Mouse (Mus musculus) lung, postnatal 4 days (tissue): ENCODE measurements around the gene Tssk1.

Source experiments
- DNase-seq, 2 experiments: peaks; one replicate each; pipeline ENCODE4 v3.0.0; 2021

The Tssk1 gene

DNA sequence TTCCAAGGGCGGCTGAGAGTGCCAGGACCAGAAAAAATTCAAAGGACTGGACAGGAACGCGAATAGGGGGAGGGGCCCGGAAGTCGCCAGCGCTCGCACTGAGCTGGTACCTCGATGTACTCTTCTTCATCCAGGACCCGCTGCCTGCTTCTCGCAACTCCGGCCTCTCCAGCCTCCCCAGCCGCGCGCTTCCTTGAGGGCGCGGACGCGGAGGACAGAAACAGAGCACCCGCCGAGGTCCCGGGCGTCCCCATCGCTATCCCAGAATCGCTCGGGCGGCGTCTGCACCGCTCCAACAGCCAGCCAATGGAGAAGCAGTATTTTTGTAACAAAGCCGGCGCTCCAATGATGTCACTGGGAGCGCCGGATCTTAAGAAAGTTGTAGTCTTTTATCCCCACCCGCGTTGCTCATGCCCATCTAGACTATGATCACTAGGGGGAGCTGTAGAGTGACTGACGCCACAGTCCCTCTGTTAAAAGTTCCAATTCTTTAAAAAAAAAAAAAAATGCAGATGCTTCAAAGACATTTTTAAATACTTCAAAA, 17.1 kb downstream of the Tssk1 start, which contains the start of gene Ess2:
TSS of gene Ess2 (minus strand) at position 297 of the 544 bp plus-strand sequence.
- DNase-seq, result peak; percentile 92 to 93

DNA sequence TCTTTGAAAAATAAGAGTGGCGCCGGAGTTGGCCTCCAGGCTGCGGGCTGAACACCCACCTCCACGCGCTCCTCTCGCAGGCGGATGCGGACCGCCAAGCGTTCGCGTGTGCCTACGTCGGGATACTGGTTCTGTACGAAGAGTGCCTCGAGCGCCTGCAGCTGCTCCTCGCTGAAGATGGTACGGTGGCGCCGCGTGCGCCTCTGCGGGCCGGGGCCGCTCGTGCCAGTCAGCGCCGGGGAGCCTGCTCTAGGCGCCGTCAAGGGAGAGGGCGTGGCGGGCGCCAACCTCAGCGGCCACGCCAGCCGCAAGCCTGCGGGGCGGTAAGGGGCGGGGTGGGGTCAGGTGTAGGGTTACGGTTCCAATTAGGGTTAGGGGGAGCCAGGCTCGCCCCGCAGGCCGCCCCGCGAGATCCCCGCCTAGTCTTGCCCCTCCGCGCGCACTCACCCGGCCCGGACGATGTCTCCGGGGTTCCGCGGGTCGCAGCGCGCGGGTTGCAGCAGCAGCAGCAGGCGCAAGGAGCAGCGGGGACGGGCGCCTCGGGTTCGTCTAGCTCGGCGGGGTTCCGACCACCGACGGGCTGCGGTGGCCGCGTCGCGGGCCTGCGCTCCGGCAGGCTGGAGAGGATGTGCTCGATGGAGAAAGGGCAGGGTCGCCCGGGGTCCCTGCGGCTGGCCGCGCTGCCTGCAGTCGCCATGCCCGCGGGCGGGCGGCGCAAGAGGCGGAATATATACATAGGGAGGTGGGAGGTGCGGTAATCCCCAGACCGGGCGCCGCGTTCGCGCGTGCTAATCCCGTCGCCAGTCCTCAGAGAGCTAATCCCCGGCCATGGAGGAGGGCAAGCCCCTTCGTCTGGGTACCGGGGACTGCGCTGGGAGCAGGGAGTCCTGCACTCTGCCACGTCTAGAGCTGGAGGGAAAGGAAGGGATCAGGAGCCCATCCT, 20.6 kb downstream of the Tssk1 start, which contains the start of gene Gsc2:
TSS of gene Gsc2 (minus strand) at position 753 of the 943 bp plus-strand sequence.
- DNase-seq, result peak in 1 of 2 experiments; percentile 47

DNA sequence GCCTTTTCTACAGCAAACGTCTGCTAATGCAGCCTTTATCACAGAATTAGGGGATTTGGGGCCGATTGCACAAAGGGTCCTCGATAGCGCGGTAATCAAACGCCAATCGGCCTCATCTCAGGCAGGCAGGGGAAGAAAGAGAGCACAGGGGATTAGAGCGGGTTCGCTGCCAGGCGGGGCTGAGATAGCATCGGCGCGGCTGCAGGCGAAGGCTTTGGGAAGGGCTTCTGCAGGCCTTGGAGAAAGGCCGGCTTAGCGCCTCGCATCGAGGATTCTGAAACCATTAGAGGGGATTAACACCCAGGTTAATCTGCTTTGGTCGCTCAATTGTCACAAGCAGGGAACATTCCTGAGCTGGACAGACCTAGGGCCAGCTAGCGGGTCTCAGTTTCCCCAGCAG, 26.6 kb downstream of the Tssk1 start:
- no peak for DNase-seq

DNA sequence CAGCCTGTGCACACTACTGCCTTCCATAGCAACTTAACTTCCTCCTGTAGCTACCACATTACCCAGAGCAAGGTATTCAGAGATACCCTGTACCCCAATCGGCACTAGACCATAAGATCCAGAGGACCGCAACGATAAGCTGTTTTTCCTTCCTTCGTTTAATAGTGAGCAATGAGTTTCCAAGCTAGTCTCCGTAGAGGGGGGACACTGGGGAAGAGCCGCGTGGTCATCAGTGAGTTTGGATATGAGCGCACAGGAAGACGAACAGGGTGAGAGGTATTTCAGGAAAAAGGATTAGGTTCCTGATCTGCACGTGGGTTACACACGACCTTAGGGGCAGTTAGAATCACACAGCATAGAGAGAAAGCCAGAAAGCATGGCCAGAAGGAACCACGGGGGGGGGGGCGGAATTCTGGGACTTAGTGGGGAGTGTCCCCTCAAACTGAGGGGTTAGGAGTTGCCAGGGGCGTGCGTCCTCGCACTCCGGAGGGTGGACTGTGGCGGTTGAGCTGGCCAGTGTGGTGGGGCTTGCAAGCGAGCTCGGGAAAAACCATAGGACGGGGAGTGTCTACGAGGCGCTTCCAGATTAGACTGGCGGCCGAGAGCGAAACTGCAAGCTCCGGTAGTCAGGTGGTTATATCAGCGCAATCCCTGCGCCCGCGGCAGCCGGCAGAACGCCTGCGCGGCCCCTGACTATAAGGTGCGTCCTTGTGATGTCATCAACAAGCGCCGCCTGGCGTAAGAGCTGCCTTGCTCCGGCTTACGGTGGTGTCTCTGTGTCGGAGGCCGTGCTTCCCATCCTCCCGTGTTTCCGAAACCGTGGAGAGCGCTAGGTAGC, 27.5 kb downstream of the Tssk1 start:
- DNase-seq, result peak; percentile 96 to 97

DNA sequence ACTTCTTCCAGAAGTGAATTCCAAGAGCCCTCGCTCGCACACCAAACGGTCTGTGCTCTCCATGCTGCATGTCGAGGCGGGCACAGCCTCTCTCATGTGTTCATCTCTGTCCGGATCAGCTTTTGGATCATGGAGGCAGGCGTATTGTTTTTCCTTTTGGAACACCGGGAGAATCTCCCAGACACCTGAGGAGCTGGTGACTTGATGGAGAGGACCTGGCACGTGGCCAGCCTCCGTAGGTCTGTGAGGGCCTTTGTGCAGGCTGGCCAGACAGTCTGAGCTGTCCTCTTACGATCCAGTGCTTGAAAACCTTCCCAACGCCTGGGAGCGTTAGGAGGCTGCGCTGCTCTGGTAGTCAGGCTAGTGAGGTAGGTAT, 28.1 kb downstream of the Tssk1 start:
- DNase-seq, result no peak

DNA sequence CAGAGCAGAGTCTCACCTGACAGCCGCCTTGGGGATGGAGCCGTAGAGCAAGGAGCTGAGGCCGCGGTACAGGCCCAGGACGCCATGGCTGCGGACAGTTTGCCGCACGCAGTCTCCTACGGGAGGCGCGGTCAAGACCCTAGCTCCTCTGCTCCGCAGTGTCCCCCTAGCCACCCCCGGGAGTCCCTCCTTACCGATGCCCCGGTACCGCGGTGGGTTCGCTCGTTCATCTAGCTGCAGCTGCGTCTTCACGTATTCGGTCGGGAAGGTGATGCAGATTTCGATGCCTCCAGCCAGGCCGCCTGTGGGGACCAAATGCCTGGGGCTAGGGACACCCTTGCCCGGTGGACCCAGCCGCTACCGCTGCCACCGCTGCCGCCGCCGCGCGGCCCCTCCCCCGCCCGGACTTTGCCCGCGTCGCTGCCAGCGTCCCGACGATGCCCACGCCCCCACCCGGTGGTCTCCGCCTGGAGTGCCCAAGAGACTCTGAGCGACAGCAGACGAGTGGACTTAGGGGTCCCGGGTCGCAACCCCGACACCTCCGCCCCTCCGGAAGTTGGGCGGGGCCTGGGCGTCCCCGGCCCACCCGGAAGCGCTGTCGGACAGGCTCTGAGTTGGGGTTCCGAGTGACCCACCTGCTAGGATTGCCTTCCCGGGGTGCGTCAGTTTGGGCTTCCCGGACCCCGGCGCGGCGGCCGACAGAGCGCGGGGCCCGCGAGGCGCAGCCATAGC, 33.5 kb downstream of the Tssk1 start:
- peak in 1 of 2 experiments; percentile 60 for DNase-seq

DNA sequence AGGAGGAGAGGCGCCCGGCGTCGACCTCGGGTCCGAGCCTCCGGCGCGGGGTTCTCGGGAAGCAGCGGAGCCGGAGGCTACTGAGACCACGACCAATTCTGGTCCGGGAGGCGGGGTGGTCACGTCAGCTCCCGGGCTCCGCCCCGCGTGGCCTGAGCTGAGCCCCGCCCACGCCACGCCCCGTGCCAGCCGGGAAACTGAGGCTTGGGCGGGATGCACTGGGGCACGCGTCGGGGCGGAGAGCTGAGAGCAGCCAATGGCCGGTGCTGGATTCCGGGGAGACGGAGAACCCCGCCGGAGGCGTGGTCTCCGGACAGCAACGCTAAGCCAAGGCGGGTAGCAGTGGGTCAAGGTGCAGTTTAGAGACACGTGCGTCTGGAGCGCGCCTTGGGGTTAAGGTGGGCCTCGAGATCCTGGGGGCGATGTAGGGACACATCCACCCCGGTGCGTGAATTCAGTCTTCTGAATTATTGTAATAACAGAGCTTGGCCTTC, 34.1 kb downstream of the Tssk1 start, which contains the start of gene Slc25a1:
TSS of gene Slc25a1 (minus strand) at position 133 of the 494 bp plus-strand sequence.
- DNase-seq, result peak; percentile 83 to 87

DNA sequence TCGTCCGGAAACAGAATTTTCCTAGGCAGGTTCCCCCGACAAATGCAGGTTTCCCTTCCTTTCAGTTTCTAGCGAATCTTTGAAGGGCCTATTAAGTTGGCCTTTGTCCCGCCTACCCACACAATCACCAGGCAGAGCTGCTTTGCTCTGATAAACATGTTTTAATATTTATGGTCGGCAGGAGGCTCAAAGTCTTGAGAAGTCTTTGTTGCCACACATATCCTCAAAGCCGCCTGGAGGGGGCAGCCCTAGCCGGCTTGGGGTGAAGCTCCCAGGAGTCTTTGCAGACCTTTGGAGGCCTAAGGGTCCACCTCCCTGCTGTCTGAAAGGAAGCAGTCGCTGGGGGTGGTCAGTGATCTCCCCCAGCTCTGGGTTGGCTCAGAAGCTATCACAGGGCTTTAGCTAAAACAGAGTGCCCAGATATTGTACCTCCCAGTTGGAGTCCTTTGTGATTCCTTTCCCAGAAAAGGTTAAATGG, 34.6 kb downstream of the Tssk1 start:
- peak; percentile 90 to 93 for DNase-seq

DNA sequence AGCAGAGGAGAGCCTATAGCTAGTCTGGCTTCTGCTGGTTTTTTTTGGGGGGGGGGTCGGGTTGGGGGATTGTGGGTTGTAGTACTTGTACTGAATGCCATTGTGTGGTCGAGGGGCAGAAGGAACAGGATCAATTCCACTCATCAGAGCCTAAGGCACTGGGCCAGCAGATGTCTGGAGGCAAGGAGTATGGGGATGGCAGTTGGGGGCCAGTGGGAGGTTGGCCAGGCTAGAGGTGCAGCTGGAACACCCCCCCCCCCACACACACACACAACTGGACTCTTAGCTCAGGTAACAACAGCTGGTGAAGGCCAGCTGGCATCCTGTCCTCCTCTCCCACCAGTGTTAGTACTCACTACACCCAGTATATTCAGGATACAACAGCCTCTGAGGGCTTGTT, 35.2 kb downstream of the Tssk1 start:
- no peak for DNase-seq

DNA sequence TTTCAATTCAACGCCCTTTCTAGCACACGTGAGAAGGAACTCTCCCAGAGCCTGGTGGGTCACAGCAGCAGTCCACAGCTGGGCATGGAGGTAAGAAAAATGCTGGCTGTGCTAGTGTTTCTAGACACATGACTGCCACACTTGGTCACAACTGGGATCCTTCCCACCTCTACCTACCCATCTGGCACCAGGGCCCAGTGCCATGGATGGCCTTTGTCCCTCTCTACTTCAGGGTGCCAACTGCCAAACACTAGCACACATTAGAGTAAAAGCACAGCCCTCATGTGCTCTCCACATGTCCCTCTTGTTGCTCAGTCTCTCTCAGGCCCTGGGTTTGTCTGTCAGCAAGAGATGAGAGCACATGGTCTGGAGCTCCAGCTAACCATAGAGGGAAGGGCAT, 35.6 kb downstream of the Tssk1 start:
- no peak for DNase-seq

DNA sequence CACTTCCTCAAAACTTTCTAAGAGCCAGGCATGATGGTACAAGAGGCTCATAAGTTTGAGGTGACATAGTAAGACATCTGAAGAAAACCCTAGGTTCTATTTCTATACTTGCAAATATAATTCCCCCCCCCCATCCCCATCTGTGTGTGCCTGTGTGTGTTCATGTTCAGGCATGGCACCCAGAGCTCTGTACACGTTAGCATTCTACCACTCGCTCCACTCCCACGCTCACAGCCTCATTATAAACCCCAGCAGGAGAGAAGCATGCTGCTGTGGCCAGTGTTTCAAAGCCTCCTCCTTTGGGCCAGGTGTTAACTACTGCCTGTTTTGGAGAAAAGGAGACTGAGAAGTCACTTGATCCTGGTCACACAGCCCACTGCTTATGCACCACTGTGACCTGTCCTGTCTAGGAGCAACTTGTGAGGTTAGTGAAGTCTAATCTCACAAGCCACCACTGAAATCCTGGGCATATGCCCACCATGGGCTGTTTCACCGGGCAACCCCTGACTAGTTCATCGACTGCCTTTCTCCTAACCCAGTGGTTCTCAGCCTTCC, 38.0 kb downstream of the Tssk1 start:
- no peak for DNase-seq

DNA sequence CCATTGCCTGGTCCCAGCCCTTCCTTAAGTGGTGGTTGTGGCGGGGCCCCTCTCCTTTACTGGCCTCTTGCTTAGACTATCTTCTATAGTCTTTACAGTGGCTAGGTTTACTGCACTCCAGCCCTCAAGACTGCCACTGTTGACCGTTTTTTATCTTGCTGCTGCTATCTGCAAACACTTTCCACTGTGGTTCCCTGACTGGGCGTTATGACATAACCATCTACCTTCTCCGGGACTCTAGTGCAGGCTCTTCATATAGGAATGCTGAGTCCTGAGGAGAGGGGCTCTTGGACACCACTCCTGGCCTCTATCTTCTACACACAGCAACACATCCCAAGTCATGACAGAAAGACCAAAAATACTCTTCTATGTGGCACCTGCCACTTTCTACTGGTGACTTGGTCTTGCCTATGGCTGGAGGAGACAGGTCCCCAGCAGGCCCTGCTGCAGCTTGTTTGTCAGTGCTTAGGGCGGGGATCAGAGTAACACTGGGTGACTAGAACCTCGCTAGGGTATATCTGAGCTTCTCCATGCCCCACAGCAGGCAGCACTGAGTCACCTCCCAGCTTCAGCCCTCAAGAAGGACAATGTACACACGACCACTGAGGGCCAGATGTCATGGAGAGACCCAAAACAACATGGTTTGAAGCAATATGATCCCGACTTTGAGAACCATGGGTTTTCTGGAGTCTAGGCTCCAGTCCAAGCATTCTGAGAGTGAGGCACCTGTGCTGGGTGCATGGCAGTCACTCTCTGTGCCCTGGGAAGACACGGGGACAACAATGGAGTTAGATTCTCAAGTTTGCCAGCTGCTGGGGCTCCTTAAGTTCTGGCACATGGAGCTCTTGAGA, 39.8 kb downstream of the Tssk1 start:
- DNase-seq, result no peak

DNA sequence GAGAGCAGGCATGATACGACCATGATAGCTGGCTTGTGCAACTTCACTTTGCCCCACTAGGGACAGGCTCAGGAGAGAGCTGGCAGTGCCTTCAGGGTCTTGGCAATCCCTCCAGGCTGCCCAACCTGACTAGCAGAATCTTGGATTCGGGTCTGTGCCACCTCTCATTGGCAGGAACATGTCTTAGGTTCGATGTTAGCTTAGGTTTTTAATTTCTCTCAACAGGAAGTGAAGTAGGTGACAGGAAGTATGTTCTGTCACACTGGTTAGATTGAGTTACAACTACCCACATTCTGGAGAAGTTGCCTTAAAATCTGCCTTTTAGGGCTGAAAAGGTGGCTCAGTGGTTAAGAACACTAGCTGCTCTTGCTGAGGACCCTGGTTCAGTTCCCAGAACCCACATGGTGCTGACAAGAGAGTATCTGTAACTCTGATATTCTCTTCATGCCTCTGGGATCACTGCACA, 40.5 kb downstream of the Tssk1 start:
- no peak for DNase-seq

DNA sequence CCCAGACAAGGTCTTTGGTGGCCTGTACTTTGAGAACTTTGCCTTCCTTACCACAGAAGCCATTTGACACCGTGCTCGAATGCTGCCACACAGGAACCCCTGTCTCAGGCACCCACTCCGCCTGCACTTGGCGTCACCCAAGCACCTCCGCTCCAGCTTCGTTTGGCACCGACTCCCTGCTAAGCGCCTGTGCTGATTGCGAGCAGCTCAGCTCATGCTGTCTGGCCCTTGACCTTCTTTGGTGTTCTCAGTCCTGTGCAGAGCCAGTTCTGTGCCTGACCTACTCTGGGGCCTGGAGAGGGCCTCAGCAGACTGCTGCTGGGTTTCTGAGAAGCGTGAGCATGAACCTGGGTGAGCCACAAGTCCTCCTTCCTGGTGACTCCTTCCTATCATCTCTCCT, 42.8 kb downstream of the Tssk1 start:
- peak; percentile 43 to 74 for DNase-seq

DNA sequence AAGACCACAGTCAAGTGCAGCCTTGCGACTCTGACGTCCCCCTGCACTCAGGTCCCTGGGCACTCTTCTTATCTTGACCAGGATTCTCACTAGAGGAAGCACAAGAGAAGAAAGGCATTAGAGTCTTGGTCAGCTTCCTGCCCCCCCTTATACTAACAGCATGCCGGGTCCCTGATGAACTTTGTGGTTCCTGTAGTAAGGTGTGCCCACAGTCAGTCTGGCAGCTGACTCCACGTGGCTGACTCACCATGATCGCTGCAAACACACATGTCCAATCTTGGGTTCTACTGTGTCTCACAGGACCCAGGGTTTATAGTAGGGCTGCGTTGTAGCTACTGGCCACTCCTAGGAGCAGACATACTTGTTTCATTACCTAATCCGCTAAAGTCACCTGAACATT, 44.2 kb downstream of the Tssk1 start:
- DNase-seq, result no peak

DNA sequence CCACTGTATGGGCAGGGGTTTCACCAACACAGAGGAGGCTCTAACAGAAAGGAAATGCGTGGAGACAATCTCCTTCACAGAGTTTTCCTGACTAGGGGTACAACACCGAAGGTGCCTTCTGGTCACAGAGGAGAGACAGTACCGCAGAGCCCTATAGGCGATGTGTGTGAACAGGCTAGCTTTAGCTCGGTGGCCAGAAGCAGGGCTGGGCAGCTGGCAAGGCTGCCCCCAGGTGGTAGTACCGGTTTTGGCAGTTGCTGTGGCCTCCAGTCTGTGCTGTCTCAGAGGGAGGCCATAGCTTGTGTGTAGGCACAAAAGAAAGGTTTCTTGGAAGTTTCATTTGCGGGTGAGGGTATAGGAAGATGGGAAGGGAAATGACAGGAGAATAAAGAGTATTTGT, 44.8 kb downstream of the Tssk1 start:
- peak; percentile 80 to 85 for DNase-seq

DNA sequence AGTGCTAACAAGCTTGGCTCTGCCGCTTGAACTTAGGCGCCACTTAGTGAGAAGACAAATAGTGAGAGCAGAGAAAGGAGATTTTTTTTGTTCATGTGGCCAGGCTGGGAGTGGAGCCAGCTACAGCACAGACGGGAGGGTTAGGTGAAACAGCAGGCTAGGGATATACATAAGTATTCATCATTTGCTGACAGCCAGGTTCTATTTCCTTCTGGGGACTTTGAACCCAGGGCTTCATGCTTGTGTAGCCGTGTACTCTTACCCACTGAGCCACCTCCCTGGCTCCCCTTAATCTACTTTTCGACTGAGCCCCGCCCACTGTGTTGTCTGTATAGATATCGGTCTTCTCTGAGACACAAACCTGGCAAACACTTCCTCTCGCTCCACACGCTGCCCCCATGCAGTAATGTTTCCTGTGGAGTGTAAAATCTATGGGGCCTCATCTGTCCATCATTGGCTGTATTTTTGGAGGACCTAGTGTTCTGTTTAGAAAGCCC, 45.3 kb downstream of the Tssk1 start:
- DNase-seq, result no peak

DNA sequence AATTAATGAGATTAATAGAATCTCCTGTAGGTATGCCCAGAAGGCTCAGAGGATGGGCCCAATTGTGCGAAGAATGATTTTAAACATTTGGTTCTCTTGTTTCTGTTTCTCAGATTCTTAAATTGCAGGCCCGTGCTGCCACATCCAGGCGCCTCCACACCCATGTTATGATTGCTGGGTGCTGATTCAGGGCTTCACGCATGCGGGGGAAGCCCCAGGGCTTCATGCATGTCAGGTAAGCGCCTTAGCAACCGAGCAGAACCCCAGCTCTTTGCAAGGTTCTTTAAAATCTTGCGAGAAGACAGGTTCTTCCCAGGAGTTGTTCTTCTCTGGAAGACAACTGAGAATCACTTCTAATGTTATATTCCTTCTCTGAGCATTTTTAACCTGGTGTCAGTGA, 49.4 kb downstream of the Tssk1 start:
- DNase-seq, result no peak

DNA sequence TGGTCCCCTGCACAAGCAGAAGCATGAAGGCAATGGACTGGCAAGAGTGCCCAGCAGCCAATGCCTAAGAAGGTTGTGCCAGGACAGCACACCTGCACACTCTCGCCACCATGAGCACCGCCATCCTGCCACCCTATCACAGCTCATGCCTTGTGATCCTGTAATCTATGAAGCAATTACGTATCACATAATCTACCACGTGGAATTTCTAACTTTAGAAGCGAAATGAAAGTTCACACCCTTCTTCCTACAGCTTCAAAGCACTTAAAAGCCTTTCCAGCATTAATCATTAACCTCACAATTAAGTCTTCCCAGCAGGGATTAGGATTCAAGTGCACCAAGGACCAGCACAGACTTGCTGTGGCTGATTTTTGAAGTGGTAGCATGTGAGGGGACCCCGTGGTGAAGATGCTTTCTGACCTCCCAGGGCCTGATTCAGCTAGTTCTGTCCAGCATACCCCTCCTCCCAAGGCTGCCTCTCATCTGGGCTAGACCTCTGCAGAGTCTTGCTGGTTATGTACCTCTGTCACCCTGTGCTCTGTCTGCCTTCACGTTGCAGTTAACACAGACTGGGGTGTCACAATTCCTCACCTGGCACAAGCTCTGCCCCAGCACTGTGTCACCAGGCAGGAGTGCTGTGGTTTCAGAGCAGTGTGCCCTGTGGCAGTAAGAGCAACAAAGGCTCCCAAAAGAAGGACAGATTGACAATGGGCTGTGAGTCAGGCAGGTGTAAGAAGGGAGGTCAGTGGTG, 51.2 kb downstream of the Tssk1 start:
- DNase-seq, result peak in 1 of 2 experiments; percentile 64
